Comparison of ENCODE assay signal across 8 mouse cellular contexts in genomic region chrX:101639741-101640166, GRCm38 (mm10). TPM values are rescaled to one million over a fixed set of nuclear protein-coding genes. Genes with fewer than 3 reads are reported as not detected.
DNase-seq lines count a peak whose midpoint lies in the region; ATAC-seq and TF ChIP-seq lines count a peak whose summit lies in the region.

Ogt (plus strand) TSS chrX:101640060.

- peak within 1 kb of the TSS; percentile 60 for H3K4me2 ChIP-seq in hindbrain, postnatal 0 days (ENCODE audit: low read depth, low read length)

- no peaks in the 10 kb centered on the region for H3K36me3 ChIP-seq in hindbrain, postnatal 0 days (ENCODE audit: insufficient read depth, low read length)

- 24% methylated on average over 24 of the region's 24 CpGs for WGBS in hindbrain, postnatal 0 days

- H3K9ac ChIP-seq in hindbrain, postnatal 0 days (replicated peaks; ENCODE audit: low read length), result peak within 1 kb of the TSS; percentile 82

- peak; percentile 97 for ATAC-seq in common myeloid progenitor, adult 5-6 weeks (replicated peaks; ENCODE audit: low read depth, poor library complexity, severe bottlenecking)
- peak; percentile 93 for ATAC-seq in hindbrain, postnatal 0 days
- peak; percentile 98 for ATAC-seq in megakaryocyte, adult 5-6 weeks (ENCODE audit: poor library complexity, severe bottlenecking)

- DNase-seq in ZHBTc4 (ENCODE audit: low read depth, low spot score), result peak; percentile 95
- DNase-seq in gastrocnemius, adult 2 months, result peak; percentile 89
- peak; percentile 96 for DNase-seq in hindbrain, postnatal 0 days (ENCODE audit: low spot score)
- peak; percentile 82 to 86 for DNase-seq in left cerebral cortex, adult 2 months (ENCODE audit: extremely low spot score in 1 of 2, low spot score in 2 of 2)
- DNase-seq in right cerebral cortex, adult 2 months (ENCODE audit: low spot score in 2 of 2), result peak; percentile 92 to 93
- peak; percentile 86 for DNase-seq in urinary bladder, postnatal 14 days (ENCODE audit: low spot score)

- H3K9me3 ChIP-seq in hindbrain, postnatal 0 days (ENCODE audit: low read length), result no peaks in the 10 kb centered on the region

- no peak for TF ChIP-seq CTCF in gastrocnemius, adult 2 months (IDR thresholded peaks at IDR 0.05)
- TF ChIP-seq CTCF in hindbrain, postnatal 0 days (IDR thresholded peaks at IDR 0.05; ENCODE audit: low read depth), result no peak
- no peak for TF ChIP-seq CTCF in left cerebral cortex, adult 2 months (IDR thresholded peaks at IDR 0.05)

- peak within 1 kb of the TSS; percentile 79 for H3K4me3 ChIP-seq in gastrocnemius, adult 2 months
- H3K4me3 ChIP-seq in hindbrain, postnatal 0 days (ENCODE audit: low read length), result peak within 1 kb of the TSS; percentile 56
- peak within 1 kb of the TSS; percentile 60 for H3K4me3 ChIP-seq in left cerebral cortex, adult 2 months

- no peaks in the 10 kb centered on the region for H3K4me1 ChIP-seq in hindbrain, postnatal 0 days (ENCODE audit: insufficient read depth, low read length)

- H3K27ac ChIP-seq in gastrocnemius, adult 2 months, result peak within 1 kb of the TSS; percentile 97
- peak within 1 kb of the TSS; percentile 81 for H3K27ac ChIP-seq in hindbrain, postnatal 0 days
- peak within 1 kb of the TSS; percentile 93 for H3K27ac ChIP-seq in left cerebral cortex, adult 2 months

- intact Hi-C loops in gastrocnemius, adult 2 months (cut with DNase I), result no loop called here
- intact Hi-C loops in left cerebral cortex, adult 2 months (cut with DNase I), result loop anchor here (5.0 to 10.0 kb wide), 3 partner anchors 57 to 433 kb away; partner anchors contain the start of gene Rtl5

- H3K27me3 ChIP-seq in hindbrain, postnatal 0 days (ENCODE audit: insufficient read depth, low read length), result no peaks in the 10 kb centered on the region

RNA-seq across cellular contexts. Expression of gene Ogt, which starts in this region (rescaled TPM):
- total RNA-seq in common myeloid progenitor, adult 5-6 weeks (2017), result 83.0 and 95.1 TPM in 2 replicates
- total RNA-seq in gastrocnemius, adult 2 months (2021), result 10 to 100 TPM; 67.2 to 86.4 TPM
- total RNA-seq in hindbrain, postnatal 0 days (2014; rRNA removed), result 118 and 130 TPM in 2 replicates
- 88.6 and 99.7 TPM in 2 replicates for polyA plus RNA-seq in hindbrain, postnatal 0 days (2015; fragmentation: Nextera tagmentation; extraction: Ambion mirVana)
- total RNA-seq in left cerebral cortex, adult 2 months (2021), result 100 to 1,000 TPM; 232 to 236 TPM
- total RNA-seq in megakaryocyte, adult 5-6 weeks (2015), result 161 and 177 TPM in 2 replicates
- 72.4 and 88.5 TPM in 2 replicates for total RNA-seq in megakaryocyte, adult 5-6 weeks (2017)

Comparison
In these comparisons a context has a peak if more than half of its experiments do, and no peak if none do; other contexts are left out.
1. Peak in every context shown above with its lines: DNase-seq, ATAC-seq, H3K4me3 ChIP-seq and H3K27ac ChIP-seq.